Mouse (Mus musculus) fibroblast of lung, adult 2 months (primary cell): ENCODE data around the gene Tube1.
"Not testable (repeated sequence)": the region's sequence is repeated elsewhere in the genome, so short reads cannot be mapped to it uniquely, and the experiment has no call there.

Source experiments
- DNase-seq: peaks from one replicate; pipeline ENCODE4 v3.0.0-alpha.2; 2011; ENCODE audit warnings: low read depth

The Tube1 gene

GRCm38 (mm10) chr10:39169642-39170041 is 35.9 kb downstream of the Tube1 start:
- no peak for DNase-seq

GRCm38 (mm10) chr10:39170181-39170580 is 36.4 kb downstream of the Tube1 start:
- DNase-seq = peak; percentile 40

- no peak for DNase-seq
Measured at GRCm38 (mm10) chr10:39170706-39171105, 36.9 kb downstream of the Tube1 start.

GRCm38 (mm10) chr10:39171134-39171533 is 37.4 kb downstream of the Tube1 start:
- peak; percentile 72 for DNase-seq

- DNase-seq = peak; percentile 59
Measured at GRCm38 (mm10) chr10:39171603-39172539, 38.1 kb downstream of the Tube1 start.

GRCm38 (mm10) chr10:39172540-39172931 is 38.8 kb downstream of the Tube1 start:
- no peak for DNase-seq

- no peak for DNase-seq
Measured at GRCm38 (mm10) chr10:39173077-39173476, 39.3 kb downstream of the Tube1 start.

- no peak for DNase-seq
Measured at GRCm38 (mm10) chr10:39176981-39177380, 43.2 kb downstream of the Tube1 start.

- DNase-seq = no peak
Measured at GRCm38 (mm10) chr10:39184864-39185544, 51.2 kb downstream of the Tube1 start.

GRCm38 (mm10) chr10:39185545-39185906 is 51.8 kb downstream of the Tube1 start:
- no peak for DNase-seq

- DNase-seq = no peak
Measured at GRCm38 (mm10) chr10:39192673-39193072, 58.9 kb downstream of the Tube1 start.

GRCm38 (mm10) chr10:39198216-39198615 is 64.4 kb downstream of the Tube1 start:
- DNase-seq = not testable (repeated sequence)
